Mouse (Mus musculus): Measurements from ENCODE around the gene B3gnt9.
A peak's percentile ranks its signal among the peaks of the same experiment; 100 is the strongest.

The B3gnt9 gene

DNA sequence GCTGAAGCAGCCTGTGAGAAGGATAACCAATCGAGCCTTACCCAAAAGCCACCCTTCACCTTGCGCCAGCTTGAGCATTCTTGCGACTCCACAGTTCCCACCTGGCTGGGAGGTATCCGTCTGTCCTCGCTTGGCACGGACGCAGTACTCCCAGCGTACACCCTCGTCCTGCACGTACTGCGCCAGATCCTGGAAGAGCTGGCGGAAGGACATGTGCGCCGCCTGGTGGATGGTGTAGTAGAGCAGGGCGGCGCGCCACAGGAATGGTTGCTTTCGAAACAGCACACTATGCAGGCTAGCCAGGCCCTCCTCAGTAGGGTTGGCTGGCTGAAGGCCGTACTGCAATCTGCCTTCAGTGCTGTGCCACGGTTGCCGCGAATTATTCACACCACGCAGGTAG lies 28.1 kb upstream of the B3gnt9 start:
- DNase-seq (ENCODE audit: inconsistent age in 2 of 2, low spot score in 1 of 2): peak; percentile 67 to 85

DNA sequence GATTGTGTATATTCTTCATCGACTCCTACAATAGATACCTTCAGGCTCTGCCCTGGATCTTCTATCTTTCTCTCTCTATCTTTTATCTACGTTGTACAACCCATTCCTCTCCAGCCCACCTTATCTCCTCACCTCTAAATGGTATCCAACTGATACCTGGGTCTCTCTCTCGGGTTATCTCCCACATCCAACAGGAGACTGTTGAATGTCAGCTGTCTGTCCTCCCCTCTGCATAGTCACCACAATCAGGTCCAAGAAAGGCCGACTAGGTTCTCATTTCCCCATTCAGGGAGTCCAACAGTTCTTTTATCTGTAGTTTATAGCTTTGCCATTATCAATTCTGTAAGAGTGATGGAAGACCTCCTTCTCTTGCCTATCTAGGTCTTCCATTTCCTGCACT lies 27.3 kb upstream of the B3gnt9 start:
- DNase-seq (ENCODE audit: inconsistent age in 2 of 2, low spot score in 1 of 2): no peak

DNA sequence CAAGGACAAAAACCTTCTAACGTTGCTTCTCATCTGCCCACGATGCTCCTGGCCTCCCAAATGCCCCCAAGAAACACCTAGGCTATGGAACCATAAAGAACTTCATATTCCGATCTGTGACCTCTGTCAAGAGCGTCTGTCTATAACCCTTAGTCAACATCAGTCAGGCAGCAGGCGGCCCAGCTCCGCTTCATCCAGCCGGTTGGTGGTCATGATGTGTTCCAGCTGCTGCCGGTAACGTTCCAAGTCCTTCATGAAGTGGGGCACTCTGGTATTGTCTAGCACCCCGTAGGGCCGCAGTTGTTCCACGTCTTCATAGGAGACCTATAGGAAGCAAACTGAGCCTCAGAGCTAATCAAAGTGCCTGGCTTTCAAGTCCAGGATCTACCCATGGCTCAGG lies 26.9 kb upstream of the B3gnt9 start:
- DNase-seq (ENCODE audit: inconsistent age in 2 of 2, low spot score in 1 of 2): peak in 1 of 2 experiments; percentile 8

GRCm38 (mm10) chr8:105280567-105280966 lies 25.6 kb upstream of the B3gnt9 start:
- DNase-seq (ENCODE audit: inconsistent age in 2 of 2, low spot score in 1 of 2): no peak

GRCm38 (mm10) chr8:105278911-105279334 lies 24.0 kb upstream of the B3gnt9 start:
- peak; percentile 91 to 96 for DNase-seq (ENCODE audit: inconsistent age in 2 of 2, low spot score in 1 of 2)

DNA sequence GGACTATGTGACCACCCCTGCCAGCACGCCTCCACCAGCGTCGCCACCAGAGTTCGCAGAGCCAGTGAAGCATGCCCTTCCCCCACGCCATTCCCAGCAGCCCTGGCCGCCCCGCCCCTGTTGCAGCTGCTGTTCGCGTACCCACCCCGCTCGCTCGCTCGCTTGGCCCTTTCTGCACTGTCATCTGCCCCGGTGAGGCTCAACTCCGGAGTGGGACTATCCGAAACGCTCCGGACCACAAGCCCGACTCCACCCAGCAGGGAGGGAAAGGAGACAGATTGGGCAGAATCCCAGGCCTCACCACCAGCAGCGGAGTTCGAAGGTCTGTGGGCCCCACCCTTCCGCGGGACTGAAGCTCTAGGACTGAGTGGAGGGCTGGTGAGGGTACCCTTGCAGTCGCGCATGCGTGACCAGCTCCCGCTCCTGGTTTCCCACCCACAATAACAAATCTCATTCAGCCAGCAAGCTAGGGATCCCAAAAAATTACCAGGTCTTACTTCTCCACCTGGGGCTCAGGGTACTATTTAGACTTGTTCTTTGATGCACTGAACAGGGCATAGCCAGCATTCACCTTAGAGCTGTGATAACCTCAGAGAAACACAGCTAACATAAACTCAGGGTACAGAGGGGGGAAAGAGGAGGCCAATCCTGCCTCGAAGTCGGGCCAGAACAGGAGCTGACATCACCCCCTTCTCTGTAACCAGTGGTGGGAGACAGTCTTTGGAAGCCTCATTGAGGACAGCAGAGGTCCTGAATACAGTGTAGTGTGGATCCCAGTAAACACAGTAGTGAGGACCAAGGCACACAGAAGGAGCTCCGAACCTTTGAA lies 21.6 kb upstream of the B3gnt9 start:
- peak; percentile 58 to 71 for DNase-seq (ENCODE audit: inconsistent age in 2 of 2, low spot score in 1 of 2)

GRCm38 (mm10) chr8:105275840-105276239 lies 20.9 kb upstream of the B3gnt9 start, which contains the start of gene Nol3:
Nol3 (plus strand) TSS chr8:105276140.
- DNase-seq (ENCODE audit: inconsistent age in 2 of 2, low spot score in 1 of 2): no peak

DNA sequence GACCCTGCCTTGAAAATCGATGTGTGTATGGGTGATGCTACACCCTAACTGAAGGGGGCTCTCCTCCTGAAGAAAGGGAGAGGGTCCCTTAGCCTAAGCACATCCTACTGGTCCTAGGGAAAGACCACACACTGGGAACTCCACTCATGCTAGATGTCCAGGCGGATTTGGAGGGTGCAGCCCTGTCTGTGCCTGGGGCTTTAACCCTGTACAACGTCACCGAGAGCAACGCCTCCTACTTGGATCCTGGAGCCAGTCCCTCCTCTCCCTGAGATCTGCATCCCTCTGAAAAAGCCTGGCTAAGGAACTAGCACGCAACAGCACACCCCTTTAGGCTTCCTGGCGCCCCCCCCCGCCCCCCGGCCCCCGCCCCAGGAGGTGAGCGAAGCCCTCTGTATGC lies 20.4 kb upstream of the B3gnt9 start:
- DNase-seq (ENCODE audit: inconsistent age in 2 of 2, low spot score in 1 of 2): peak in 1 of 2 experiments; percentile 16

- DNase-seq (ENCODE audit: inconsistent age in 2 of 2, low spot score in 1 of 2): peak; percentile 15 to 49
Measured at GRCm38 (mm10) chr8:105270916-105271186, 15.9 kb upstream of the B3gnt9 start.

DNA sequence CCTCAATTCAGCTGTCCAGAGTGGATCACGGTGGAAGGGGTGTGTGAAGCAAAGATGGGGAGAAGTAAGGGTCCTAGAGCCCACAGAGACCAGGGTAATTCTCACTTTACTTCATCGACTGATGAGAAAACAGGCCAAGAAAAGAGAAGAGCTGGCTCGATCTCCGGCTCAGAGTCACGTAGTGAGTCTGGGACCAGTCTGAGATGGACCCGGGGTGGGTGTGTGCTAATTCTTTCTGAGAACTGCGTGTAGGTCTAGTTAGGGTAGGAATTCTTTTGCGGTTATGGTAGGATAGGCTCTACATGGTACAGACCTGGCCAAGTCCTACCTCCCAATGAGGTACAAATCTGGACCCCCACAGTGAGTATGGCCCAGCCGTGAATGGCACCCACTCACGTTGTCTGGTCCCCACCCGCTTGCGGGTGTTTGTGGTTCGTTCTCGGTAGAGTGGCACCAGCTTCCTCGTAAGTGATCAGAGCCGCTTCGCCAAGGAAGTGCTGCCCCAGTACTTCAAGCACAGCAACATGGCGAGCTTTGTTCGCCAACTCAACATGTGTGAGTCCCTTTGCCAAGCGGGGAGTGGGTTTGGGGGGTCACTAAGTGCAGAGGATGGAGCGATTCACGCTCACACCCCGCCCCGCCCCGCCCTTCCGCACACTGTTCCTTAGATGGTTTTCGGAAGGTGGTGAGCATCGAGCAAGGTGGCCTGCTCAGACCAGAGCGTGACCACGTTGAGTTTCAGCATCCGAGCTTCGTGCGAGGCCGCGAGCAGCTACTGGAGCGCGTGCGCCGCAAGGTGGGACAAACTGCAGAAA lies 15.4 kb upstream of the B3gnt9 start:
- peak in 1 of 2 experiments; percentile 16 for DNase-seq (ENCODE audit: inconsistent age in 2 of 2, low spot score in 1 of 2)

- peak; percentile 82 to 90 for DNase-seq (ENCODE audit: inconsistent age in 2 of 2, low spot score in 1 of 2)
Measured at GRCm38 (mm10) chr8:105269461-105269947, 14.6 kb upstream of the B3gnt9 start, which contains the start of gene Hsf4. Hsf4 (plus strand) TSS chr8:105269801.

DNA sequence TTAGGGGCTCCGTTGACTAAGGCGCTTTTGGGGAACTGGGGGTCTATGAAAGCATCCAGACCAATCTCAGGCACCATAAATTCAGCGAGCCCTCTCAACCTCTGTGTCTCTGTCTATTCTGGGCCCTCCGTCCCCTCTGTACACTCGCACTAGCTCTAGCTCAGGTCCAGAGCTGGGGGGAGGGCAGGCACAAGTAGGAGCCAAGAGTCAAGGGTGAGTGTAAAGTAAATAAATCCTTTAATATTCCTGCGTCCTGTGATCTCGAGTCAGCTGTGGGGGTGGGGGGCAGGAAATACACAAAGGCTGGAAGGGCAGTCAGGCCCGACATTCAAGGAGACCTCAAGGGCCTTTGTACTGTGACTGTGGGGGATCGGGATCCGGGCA lies 14.1 kb upstream of the B3gnt9 start:
- DNase-seq (ENCODE audit: inconsistent age in 2 of 2, low spot score in 1 of 2): no peak

- DNase-seq (ENCODE audit: inconsistent age in 2 of 2, low spot score in 1 of 2): peak; percentile 49 to 71
Measured at GRCm38 (mm10) chr8:105268342-105269074, 13.6 kb upstream of the B3gnt9 start.

- peak in 1 of 2 experiments; percentile 8 for DNase-seq (ENCODE audit: inconsistent age in 2 of 2, low spot score in 1 of 2)
Measured at GRCm38 (mm10) chr8:105266775-105267174, 11.8 kb upstream of the B3gnt9 start.

DNA sequence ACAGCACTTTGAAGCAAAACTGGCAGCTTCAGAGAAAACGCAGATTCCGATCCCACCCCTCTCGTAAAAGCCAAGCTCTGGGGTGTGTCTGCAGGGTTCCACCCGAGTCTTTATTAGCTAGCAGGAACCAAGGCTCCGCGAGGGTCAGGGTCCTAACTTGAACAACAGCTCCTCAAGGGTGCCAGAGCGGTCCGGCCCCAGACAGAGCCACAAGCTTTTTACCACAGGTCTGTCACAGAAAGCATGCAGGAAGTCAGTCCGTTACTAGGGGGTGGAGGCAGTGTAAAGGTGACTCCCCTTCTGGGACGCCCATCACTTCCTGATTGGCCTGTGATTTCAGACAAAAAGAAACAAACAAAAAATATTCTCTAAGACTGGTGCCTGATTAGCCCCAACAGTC lies 10.2 kb upstream of the B3gnt9 start:
- peak; percentile 20 to 62 for DNase-seq (ENCODE audit: inconsistent age in 2 of 2, low spot score in 1 of 2)

DNA sequence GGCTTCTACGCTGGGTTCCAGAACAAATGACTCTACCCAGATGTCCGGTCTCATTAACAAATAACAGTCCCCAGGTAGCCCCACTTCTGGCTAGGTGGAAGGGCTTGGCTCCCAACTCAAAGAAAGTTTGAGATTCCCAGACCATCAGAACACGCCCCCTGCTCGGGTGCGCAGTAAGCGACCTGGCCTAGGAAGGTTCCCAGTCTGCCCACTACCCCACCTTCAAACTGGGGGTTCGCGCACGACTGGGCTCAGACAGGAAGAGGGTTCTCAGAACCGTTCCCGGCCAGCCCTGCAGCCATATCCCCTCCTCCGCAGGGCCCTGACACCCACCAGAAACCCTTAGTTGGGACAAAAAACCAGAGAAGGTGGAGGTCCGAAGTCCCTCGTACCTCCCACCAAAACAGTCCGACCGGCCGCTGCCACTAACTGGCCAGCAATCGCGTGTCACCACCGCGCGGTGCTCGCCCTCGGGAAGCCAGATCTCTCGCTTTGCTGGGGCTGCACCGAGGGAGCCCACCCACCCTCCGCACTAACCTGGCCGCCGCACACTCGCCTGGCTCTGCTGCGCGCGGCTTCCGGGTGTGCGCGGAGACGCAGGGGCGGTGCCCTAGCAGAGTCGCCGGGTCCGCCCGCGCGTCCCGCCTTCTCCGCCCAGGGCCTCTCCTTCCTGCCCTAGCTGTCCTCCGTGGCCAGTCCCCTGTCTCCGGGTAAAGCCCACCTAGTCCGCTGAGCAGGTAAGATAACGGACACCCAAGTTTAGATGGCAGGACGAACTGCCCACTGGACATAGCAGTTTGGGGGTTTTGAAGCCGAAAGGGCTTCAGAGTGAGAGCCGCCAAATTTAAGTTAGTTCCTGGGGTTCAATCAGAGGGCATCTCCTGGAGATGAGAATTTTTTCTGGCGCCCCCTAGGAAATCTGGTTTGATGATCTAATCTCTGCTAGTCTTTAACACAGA lies 9.3 kb upstream of the B3gnt9 start, which contains the start of the genes Tradd and Fbxl8:
Gene Tradd, minus strand, starts transcription at position 586 of the 959 bp plus-strand sequence.
Gene Fbxl8, plus strand, starts transcription at position 625 of the 959 bp plus-strand sequence.
- DNase-seq (ENCODE audit: inconsistent age in 2 of 2, low spot score in 1 of 2): peak; percentile 88 to 94

GRCm38 (mm10) chr8:105263244-105263912 lies 8.4 kb upstream of the B3gnt9 start:
- DNase-seq (ENCODE audit: inconsistent age in 2 of 2, low spot score in 1 of 2): no peak

DNA sequence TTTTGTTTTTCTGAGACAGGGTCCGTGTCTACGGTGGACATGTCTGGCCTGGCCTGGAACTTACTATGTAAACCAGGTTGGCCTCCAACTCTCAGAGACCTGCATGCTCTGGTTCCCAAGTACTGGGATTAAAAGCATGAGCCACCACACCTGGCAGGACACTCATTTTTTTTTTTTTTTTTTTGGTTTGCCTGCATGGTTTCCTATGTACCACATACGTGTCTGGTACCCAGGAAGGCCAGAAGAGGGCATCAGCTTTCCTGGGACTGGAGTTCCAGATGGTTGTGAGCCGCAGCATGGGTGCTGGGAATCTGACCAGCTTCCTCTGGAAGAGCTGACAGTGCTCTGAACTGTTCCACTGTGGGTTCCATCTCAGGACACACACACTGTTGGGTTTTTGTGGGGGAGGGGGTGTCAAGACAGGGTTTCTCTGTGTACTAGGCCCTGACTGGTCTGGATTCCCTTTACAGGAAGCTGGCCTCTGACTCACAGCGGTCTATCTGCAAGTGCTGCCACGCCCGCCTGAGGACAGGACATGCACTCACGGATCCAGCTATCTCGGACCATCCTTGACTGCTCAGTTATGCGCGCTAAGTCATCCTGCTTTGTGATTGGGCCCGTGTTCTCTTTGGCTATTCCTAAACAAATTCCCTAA lies 6.5 kb upstream of the B3gnt9 start:
- DNase-seq (ENCODE audit: inconsistent age in 2 of 2, low spot score in 1 of 2): no peak
